Mouse (Mus musculus) heart, adult 11 months (tissue): ENCODE results near the gene Nelfe.
"Not testable (repeated sequence)": the region's sequence is repeated elsewhere in the genome, so short reads cannot be mapped to it uniquely, and the experiment has no call there.

ENCODE experiments used
- DNase-seq: peaks from one replicate; pipeline ENCODE4 v3.0.0; 2022

The Nelfe gene

GRCm38 (mm10) chr17:34894074-34894597, 43.9 kb downstream of the Nelfe start:
- peak; percentile 100 for DNase-seq

- peak; percentile 98 for DNase-seq
These were observed 44.8 kb downstream of the Nelfe start for GRCm38 (mm10) chr17:34894801-34895530.

- peak; percentile 95 for DNase-seq
These were observed 45.5 kb downstream of the Nelfe start for GRCm38 (mm10) chr17:34895724-34896123.

- DNase-seq, result peak; percentile 93
These were observed 46.2 kb downstream of the Nelfe start for GRCm38 (mm10) chr17:34896366-34896765.

GRCm38 (mm10) chr17:34897373-34898159, 47.4 kb downstream of the Nelfe start:
- DNase-seq, result peak; percentile 94

GRCm38 (mm10) chr17:34898160-34898586, 48.0 kb downstream of the Nelfe start, which contains the start of the genes C2 and Ehmt2:
TSS of gene C2 (minus strand) at chr17:34898265.
TSS of gene Ehmt2 (plus strand) at chr17:34898469.
- peak; percentile 99 for DNase-seq

GRCm38 (mm10) chr17:34898706-34899052, 48.5 kb downstream of the Nelfe start:
- no peak for DNase-seq

GRCm38 (mm10) chr17:34899053-34899889, 49.1 kb downstream of the Nelfe start:
- peak; percentile 97 for DNase-seq

GRCm38 (mm10) chr17:34899890-34900243, 49.7 kb downstream of the Nelfe start:
- DNase-seq, result peak; percentile 97

- DNase-seq, result not testable (repeated sequence)
These were observed 50.6 kb downstream of the Nelfe start for GRCm38 (mm10) chr17:34900826-34901225.

GRCm38 (mm10) chr17:34901948-34902347, 51.8 kb downstream of the Nelfe start:
- not testable (repeated sequence) for DNase-seq

GRCm38 (mm10) chr17:34902895-34903294, 52.7 kb downstream of the Nelfe start:
- no peak for DNase-seq
